Mouse (Mus musculus): ENCODE data around the gene Desi1.

The Desi1 gene

DNA sequence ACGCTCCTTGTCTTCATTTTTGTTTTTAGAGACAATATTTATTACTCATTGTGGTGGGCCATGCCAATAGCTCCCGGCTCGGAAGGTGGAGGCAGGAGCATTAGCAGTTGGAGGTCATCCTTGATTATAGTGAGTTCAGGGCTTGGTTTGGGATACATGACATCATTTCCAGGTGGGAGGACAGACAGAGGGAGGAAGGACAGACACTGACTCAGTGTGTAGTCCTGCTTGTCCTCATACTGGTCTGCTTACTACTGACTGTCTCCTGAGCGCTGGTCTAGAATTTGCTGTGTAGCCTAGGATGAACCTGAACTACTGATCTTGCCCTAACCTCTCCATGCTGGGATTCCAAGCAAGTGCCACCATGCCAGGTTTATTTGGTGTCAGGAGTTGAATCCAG is at the start of gene Desi1:
Desi1 (minus strand) TSS at position 101 of the 400 bp plus-strand sequence.
- DNase-seq = no peak

DNA sequence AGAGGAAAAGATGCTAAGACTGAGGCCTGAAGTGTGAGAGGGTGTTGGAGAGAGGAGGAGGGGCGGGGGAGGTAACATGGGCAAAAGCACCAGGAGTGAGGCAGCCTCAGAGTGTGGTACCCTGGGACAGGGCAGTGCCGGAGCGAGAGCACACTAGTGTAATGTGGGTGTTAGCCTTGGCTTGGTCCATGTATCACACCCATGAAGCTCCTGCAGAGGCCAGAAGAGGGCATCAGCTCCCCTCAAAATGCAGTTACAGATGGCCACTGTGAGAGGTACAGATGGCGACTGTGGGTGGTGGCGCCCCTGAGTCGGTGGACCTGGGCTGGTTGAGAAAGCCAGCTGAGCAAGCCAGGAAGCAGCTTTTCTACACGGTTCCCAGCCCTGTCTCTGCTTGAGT is 47.5 kb upstream of the Desi1 start:
- DNase-seq = peak; percentile 17 to 34

DNA sequence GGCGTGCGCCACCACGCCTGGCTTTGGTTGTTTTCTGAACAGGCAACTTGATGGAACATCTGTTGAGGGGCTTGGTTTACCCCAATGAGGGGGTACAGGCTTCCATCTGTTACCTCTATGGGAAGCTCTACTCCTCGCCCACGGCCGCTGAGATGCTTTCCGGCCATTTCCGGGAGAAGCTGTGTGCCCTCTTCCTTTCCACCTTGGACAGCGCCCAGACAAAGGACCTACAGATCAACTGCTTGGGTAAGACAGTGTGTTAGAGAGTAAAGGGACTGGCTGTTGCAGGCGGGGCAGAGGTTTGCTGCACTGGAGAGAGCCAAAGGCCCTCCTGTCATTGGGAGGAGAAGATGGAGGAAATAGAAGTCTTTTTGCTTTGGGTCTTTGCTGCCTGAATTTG is 46.2 kb upstream of the Desi1 start:
- DNase-seq = no peak

DNA sequence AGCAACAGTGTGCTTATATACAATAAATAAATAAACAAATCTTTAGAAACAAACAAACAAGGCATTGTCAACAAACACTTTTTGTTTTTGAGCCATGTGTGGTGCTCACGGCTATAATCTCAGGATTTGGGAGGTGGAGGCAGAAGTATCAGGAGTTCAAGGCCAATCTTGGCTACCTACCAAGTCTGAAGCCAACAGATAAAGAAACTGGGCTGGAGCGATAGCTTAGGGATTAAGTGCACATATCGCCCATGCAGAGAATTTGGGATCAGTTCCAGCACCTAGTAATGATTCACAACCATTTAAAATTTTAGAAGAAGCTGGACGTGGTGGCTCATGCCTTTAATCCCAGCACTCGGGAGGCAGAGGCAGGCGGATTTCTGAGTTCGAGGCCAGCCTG is 39.8 kb upstream of the Desi1 start:
- no peak for DNase-seq

DNA sequence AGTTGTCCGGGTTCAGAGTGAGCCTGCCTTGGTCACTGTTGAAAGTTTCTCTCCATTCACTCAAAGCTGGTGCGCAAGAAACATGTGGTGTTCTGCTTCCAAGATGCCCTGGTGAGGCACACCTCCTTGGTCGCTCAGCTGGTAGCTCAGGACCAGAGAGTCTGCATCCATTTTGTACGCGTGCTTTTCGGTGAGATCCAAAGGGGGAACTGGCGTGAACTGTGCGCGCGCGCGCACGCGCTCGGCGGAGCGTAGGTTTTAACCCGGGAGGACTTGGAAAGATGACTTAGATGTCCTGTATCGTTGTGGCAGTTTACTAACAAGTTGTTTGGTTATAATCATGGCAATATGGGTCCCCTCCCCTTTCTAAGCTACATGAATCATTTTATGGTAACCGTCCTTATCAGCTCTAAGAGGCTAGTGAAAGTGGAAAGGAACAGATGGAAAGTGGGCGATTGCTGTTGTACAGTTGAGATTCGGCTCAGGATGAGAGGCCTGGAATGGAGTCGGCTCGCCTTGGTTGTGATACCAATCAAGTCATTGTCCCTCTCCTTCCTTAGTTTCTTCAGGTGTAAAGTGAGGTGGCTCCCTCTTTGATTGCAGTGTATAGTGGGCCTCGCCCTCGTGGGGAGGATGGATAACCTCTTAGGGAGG is 38.3 kb upstream of the Desi1 start:
- no peak for DNase-seq

DNA sequence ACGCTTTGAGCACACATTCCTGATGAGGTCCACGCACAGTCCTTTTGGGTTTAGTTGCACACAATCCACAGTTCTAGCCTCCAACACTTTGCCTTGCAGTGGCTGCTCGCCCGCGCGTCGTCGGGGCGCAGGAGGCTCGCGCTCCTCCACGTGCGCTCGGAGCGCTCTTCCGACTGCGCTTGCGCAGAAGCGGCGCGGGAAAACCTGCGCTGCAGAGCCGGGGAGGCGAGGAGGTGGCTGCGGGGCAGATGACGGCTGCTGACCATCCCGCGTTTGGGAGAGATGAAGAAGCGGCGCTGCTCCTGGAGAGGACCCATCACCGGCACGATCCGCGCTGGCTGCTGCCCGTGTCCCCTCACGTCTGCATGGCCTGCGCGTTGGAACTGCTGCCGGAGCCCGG is 36.2 kb upstream of the Desi1 start, which contains the start of gene Mei1:
Mei1 (plus strand) TSS at position 99 of the 400 bp plus-strand sequence.
- no peak for DNase-seq

DNA sequence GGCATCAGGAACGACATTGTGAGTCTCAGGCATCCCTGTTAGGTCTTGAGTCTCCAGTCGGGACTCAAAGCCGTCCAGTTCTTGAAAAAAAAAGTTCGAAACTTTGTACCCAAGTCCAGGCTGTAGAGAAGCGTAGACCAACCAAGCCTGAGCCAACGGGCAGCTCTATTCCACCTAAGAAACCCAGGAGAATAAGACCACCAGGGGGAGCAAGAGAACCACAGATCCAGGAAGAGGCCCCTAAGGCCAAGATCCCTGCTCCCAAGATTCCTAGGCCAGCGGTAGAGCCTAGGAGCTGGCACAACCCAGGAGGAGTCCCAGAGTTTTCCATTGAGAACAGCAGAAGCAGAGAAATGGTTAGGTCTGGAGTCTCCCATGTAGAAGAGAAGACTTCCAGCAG is 31.8 kb upstream of the Desi1 start:
- peak; percentile 85 to 87 for DNase-seq

DNA sequence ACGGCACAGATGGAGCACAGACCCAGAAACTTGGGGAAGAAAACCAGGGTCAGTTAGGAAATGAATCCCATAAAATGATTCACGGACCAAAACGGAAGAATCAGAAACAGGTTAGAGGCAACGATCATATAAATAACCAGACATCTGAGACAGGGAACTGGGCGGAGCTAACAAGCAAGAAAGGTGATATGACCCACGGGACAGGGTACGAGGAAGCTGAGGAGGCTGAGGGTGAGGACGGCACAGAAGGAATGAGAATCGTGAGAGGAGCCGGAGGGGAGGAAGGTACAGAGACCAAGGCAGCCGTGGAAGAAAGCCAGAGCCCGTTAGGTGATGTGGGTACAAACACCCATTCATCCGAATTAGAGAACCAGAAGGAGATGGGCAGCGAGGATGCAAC is 30.2 kb upstream of the Desi1 start:
- no peak for DNase-seq

DNA sequence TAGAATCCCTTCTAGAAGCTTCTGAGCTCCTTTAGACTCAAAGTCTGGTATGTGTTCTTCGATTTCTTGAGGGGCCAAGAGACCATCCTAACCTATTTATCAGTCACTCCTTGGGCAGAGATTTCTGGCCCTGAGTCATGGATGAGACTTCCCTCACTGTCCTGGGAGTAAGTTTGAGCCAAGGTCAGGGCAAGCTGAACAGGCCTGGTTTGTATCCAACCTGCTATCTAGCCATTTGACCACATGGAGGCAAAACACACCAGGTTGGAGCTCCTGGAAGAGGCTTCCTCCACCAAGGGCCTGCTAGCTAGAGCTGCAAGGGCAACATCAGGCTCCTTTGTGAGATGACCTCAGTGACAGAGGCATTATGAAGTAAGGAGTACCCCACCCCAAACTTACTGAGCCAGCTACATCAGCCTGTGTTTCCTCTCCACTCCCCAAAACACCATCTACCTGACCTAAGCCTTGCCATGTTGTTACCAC is 25.1 kb upstream of the Desi1 start, which contains the start of gene 4930407I10Rik:
4930407I10Rik (plus strand) TSS at position 433 of the 483 bp plus-strand sequence.
- no peak for DNase-seq

DNA sequence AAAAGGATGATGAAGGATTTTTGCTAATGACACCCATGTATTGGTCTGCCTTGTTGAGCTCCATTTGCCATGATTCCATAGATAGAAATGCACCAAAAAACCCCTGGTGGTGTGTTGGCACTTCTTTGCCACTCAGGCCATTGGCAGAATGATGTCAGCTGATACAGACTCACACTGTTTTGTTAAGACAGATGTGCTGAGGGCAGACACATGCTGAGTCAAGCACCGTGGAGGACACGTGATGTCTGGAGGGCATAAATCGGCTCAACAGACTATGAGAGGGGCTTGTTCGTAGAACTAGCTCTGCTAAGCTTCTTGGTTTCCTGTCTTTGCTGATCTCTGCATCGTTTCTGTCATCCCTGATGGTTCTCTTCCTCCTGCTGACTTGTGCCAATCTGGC is 18.9 kb upstream of the Desi1 start:
- DNase-seq = no peak

DNA sequence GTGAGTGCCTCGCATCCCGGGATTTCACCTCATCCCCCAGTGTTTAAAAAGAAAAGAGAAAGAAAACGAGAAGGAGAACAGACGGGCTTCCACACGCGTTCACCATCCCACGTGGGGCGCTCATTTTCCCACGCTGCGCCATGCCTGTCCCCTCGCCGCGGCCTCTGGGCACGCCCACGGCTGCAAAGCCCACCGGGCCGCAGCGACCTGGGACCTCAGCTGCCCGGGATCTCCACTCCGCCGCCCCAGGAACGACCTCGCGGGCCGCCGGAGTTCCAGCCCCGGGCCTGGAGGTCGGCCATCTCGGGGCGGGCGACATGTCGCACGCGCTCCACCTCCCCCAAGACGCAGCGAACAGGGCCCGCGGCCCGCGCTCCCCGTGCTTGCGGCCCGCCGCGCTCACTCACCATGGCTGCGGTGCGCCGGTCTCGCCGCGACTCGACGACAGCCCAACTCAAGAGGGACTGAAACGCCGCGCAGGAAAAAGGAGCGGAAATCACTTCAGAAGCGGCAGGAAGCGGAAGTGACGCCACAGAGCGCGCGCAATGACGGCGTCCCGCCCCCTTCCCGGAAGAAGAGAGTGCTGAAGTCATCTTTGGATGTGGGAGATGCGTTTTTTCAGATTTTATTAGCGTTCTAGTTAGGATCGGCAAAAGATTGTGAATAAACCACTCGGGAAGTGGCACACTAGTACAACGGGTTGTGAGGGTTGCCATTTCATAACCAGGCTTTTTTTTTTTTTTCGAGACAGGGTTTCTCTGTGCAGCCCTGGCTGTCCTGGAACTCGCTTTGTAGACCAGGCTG is 13.6 kb upstream of the Desi1 start, which contains the start of gene Snu13:
Snu13 (minus strand) TSS at position 519 of the 804 bp plus-strand sequence.
- peak; percentile 93 to 97 for DNase-seq

DNA sequence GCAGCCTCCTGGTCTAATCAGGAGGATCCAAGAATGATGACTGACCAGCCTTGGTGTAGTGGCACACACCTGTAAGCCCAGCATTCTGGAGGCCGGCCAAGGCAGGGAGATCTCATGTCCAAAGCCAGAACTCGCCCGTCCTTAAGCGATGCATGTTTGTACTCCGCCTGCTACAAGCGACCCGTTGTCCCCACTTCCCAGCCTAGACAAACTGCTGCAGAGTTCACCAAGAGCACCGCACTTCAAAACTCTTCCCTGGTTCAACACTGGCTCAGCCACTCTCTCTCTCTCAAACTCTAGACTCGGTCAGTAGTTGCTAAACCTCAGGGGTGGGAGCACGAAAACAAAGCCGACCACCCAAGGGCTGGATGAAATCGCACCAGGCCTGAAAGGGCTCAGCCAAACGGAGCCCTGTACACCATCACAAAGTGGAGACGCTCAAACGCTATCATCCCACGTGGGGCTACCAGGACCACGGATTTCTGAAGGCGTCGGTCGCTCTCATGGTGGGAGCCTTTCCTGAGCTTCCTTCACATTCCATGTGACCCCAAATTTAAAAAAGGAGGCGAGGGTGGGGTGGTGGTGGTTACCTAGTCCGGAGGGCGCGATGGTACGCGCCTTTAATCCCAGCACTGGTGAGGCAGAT is 12.7 kb upstream of the Desi1 start:
- peak; percentile 16 to 56 for DNase-seq

DNA sequence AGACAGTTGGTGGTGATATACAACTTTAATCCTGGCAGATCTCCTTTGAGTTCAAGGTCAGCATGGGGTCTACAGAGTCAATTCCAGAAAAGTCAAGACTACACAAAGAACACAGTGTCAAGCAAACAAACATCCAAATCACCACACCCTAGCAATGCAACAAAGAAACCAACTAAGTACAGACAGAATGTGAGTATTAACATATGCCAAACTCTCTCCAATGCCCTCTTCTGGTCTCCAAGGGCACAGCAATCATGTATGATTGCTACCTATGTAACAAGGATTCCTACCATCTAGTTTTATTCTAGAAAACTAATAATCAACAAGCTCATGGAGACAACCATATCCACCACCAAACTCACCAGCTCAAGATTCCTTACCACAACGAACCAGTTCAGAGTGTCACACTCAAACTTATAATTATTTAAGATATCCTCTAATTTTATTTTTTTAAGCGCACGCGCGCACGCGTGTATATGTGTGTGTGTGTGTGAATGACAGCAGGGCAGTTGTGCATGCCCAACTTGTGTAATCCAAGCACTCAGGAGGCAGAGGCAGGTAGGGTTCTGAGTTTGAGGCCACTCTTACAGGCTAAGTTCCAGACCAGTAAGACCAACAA is 10.6 kb upstream of the Desi1 start:
- peak in 1 of 2 experiments; percentile 23 for DNase-seq

DNA sequence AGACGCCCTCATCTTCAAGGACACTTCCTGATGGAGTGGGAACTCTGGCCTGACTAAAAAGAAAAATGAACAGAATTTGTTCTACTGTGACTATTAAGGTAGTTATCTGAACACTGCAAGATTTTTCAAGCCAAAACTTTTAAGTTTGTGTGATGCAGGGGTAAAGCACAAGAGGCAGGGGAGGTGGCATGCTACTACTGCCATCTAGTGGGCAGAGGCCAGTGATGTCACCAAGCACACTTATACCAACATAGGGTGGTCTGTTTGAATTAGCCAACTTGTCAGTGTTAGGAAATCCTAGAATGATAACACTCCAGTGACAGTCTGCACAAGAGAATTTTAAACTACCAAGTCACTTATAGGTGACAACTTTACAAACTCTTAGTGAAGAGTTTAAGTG is 7.0 kb upstream of the Desi1 start:
- peak; percentile 41 to 68 for DNase-seq

DNA sequence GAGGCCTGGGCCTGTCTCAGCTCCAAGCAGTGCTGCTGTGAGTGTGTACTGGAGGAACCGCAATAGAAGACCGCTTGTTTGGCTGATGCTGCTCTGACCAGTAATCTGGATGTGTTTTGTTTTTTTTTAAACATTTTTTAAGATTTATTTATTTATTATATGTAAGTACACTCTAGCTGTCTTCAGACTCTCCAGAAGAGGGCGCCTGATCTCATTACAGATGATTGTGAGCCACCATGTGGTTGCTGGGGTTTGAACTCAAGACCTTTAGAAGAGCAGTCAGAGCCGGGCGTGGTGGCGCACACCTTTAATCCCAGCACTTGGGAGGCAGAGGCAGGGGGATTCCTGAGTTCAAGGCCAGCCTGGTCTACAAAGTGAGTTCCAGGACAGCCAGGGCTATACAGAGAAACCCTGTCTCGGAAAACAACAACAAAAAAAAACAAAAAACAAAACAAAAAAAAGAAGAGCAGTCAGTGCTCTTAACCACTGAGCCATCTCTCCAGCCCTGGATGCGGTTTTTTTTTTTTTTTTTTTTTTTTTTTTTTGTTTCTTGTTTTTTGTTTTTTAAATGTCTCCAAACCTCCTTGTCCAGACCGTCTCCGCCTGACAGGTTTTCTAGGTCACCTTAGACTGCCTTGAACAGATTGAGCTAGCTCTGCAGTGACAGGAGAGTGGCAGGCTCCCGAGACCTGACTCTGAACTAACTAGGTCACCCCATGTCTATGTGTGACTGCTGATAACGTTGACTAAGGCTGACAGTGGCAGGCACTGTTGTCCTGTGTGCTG is 2.4 kb upstream of the Desi1 start:
- DNase-seq = peak; percentile 29 to 52

DNA sequence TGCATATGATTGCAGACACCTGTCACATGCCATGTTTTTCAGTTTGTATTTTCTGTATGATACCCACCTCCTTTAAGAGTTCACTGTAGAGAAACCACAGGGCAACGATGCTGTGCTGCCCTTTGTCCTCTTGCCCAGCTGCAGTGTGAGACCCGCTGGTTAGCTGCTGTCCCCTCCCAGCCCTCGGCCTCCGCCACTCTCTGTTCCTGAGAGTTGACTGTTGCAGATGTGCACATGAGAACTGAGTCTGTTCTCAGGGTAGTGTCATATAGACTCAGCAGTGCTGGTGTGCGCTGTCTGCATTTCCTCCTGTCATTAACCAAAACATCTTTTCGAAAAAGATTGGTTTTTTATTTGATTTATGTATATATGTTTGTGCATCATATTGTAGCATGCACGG is 1.3 kb downstream of the Desi1 start:
- no peak for DNase-seq

DNA sequence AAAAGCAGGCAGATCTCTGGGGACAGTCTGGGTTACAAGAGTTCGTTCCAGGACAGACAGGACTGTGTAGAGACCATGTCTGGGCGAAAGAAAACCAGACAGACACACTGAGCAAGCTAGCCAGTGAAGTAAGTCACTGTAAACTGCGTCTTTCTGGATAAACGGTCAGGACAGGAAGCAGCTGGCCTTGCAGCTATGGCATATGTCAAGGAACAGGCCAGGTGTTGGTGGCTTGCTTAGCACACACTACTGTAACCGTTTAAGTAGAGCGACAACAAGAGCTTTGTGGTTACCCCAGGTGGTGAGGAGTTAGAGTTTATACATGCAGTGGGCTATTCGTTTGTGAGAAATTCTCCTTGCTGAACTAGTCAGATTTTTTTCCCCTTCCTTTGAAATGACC is 5.9 kb downstream of the Desi1 start:
- no peak for DNase-seq

DNA sequence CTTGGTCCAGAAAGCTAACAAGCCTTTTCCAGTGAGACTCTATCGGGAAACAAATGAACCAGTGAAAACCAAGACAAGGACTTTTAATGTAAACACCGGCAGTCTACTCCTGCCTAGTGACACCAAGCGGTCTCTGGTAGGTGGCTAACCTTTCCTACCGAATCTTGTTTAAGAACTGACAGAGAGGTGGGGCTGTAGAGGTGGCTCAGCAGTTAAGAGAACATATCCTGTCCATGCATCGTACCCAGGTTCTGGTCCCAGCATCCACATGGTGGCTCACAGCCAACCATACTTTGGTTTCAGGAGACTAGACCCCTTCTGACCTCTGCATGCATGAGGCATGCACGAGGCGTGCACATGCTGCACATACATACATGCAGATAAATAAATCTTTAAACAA is 6.4 kb downstream of the Desi1 start:
- no peak for DNase-seq

DNA sequence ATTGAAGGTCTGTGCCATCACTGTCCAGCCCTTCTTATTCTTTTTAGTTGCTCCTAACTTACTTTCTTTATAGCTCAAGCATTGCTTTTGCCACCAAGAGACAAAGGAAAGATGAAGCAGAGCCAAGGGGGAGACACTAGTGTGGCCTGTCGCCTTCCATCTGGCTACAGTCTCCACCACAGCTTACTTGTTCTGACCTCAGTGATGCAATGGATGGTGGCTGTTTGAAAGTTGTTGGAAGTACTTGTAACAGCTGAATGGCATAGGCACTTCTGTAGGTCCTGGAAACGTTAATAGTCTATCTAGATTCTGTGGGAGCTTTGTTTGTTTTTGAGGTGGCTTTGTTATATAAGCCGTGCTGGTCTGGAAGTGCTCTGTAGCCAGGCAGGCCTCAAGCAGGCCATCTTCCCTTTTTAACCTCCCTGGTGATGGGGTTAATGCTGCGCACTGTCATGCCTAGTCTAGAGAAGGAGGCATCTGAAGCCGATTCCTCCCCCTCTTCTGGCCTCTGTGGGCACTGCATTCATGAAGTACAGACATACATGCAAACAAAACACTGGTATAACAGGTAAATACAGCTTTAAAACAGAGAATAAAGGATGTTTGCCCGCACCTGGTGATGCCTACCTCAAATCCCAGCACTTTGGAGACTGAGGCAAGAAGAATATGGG is 9.6 kb downstream of the Desi1 start:
- DNase-seq = no peak

DNA sequence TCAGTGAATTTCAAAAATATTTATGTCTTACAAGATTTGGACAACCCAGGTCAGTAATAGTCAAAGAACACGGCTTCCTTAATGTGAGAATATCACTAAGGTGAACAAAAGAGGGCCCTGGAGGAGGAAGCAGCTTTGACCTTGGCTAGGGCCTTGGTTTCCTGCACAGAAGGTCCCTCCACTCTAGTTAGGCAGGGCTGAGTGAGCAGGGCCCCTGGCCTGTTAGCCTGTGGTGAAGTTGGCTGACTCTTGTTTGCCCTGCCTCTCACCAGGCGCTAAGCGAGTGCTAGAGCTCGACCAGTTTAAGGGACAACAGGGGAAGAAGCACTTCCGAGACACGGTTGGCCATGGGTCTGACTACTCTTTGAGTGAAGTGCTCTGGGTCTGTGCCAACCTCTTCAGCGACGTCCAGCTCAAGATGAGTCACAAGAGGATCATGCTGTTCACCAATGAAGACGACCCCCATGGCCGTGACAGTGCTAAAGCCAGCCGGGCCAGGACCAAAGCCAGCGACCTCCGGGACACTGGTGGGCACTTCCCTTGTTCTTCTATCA is 11.1 kb downstream of the Desi1 start:
- peak in 1 of 2 experiments; percentile 10 for DNase-seq

DNA sequence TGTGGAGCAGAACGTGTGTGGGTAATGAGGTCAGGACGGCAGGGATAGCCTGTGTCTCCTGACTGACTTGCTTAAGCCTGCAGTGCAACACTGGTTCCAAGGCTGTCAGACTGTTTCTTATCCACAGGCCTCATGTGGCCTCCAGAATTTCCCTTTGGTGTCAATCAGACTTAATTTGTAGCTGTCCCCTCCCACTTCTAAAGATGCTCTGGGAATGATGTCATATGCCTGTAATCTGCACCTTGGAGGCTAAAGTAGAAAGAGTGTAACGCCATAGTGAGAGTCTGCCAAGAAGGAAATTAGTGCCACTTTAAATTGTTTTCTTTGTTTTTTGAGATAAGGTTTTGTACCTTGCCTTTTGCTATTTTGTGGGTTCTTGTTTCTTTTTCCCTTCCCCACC is 14.4 kb downstream of the Desi1 start:
- no peak for DNase-seq

Data from kidney, postnatal 36 days (tissue).